Mouse (Mus musculus): ENCODE data around the gene Stk40. TPM values are rescaled to one million over a fixed set of nuclear protein-coding genes. Genes with fewer than 3 reads are reported as not detected.
"Not testable (repeated sequence)": the region's sequence is repeated elsewhere in the genome, so short reads cannot be mapped to it uniquely, and the experiment has no call there.

Gene Stk40
- polyA plus RNA-seq, 1 experiment: 34.3 TPM

- no peak for DNase-seq (ENCODE audit: low read depth)
These were observed 51.4 kb downstream of the Stk40 start for GRCm38 (mm10) chr4:126155183-126155582.

- DNase-seq (ENCODE audit: low read depth): no peak
These were observed 52.1 kb downstream of the Stk40 start for GRCm38 (mm10) chr4:126155869-126156268.

- no peak for DNase-seq (ENCODE audit: low read depth)
These were observed 52.9 kb downstream of the Stk40 start for GRCm38 (mm10) chr4:126156617-126157016.

DNA sequence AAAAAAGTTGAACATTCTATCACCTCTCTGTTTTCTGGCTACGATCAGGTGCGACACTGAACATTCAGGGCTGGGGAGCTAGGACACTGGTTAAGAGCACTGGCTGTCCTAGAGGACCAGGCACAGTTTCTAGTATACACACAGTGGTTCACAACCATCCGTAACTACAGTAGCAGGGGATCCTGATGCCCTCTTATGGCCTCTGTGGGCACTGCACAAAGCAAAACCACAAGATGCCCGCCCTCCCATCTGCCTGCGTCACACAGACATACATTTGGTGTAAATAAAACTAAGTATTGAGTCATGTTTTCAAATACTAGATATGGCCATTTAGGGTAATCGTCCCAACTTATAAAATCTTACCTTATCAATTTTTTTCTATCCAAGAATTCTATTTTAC lies 53.8 kb downstream of the Stk40 start:
- no peak for DNase-seq (ENCODE audit: low read depth)

GRCm38 (mm10) chr4:126159455-126159854 lies 55.7 kb downstream of the Stk40 start:
- no peak for DNase-seq (ENCODE audit: low read depth)

DNA sequence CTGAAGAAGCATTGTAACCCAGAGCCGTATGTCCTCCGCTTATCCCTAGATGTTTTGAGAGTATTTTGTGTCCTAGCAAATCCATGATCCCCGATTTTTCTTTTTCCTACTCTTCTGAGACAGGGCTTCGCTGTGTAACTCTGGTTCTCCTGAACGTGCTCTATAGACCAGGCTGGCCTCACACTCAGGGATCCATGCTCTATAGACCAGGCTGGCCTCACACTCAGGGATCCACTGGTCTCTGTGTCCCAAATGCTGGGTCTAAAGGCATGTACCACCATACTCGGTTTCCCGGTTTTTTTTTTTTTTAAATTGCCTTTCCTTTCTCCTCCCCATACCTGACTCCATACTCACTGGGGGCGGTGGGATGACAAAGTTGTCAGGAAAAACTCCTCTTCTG lies 57.2 kb downstream of the Stk40 start:
- no peak for DNase-seq (ENCODE audit: low read depth)

DNA sequence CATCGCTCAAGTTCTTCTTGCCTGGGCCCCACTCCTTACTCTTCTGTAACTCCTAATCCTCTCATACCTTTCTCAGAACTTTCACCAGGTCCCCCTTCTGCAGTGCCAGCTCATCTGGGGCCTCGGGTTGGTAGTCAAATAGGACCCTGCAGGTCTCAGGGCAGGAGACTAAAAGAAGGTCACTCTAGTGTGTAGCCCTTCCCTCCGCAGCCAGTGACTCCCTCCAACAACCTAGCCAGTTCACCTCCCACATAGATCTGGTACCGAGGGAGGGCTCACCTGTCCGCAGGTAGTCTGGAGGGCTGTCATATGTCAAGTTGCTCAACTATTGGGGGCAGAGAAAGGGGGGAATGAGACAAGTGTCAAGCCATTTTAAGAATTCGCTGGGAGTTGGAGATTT lies 57.7 kb downstream of the Stk40 start:
- no peak for DNase-seq (ENCODE audit: low read depth)

- DNase-seq (ENCODE audit: low read depth): no peak
These were observed 58.2 kb downstream of the Stk40 start for GRCm38 (mm10) chr4:126161986-126162385.

DNA sequence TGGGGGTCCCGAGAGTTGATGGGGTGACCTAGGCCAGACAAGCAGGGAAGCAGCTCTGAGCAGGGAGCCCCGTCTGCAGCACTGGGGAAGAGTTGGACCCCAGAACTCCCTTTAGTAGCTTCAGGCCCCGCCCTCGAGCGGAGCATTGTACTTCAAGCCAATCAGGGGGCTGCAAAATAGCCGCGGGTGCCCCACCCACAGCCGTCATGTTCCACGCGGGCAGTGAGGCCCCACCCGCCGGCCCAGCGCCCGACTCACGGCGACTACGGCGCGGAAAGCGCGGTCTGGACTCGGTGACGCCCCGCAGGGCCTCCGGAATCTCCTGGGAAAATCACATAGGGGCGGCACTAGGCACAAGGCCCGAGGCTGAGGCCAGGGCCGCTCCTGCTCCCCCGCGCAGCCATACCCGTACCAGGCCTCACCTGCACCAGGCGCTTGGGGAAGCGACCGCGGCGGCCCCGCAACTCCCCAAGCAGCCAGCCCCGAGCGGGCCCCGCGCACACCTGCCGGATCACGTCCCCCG lies 58.8 kb downstream of the Stk40 start:
- DNase-seq (ENCODE audit: low read depth): no peak

- no peak for DNase-seq (ENCODE audit: low read depth)
These were observed 59.4 kb downstream of the Stk40 start, which contains the start of gene Sh3d21 for GRCm38 (mm10) chr4:126163067-126163659. Sh3d21 (minus strand) TSS chr4:126163491.

- DNase-seq (ENCODE audit: low read depth): no peak
These were observed 59.9 kb downstream of the Stk40 start for GRCm38 (mm10) chr4:126163685-126164084.

DNA sequence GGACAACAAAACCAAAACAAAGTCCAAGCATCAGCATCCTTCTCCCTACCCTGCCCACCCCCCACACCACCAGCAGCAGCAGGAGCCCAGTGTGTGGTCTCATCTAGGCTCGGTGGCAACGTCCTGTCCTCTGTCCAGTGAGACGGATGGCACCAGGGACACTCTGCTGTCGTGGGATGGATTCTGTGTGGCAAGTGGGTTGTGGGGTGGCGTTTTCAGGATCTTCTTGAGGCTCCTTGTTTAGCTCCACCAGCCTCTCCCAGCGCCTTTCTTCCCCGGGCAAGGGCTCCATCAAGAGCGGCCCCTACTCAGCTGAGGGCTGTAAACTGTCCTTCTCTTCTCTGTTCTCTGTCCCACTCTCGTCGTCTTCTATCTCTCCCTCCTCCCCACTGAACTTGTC lies 61.3 kb downstream of the Stk40 start:
- DNase-seq (ENCODE audit: low read depth): not testable (repeated sequence)

- no peak for DNase-seq (ENCODE audit: low read depth)
These were observed 62.3 kb downstream of the Stk40 start for GRCm38 (mm10) chr4:126166084-126166483.

DNA sequence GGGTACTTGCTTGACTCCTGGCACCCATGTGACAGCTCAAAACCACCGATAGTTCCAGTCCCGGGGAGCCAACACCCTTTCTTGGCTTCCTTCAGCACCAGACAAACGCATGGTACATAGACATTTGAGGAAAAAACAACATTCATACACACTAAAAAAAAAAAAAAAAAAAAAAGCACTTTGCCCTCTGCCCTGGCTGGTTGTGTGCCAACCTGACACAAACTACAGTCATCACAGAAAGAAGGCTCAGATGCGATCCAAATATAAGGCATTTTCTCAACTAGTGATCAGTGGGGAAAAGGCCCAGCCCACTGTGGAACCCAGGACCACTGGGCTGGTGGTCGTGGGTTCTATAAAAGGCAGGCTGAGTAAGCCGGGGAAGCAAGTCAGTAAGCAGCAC lies 65.1 kb downstream of the Stk40 start:
- no peak for DNase-seq (ENCODE audit: low read depth)

- not testable (repeated sequence) for DNase-seq (ENCODE audit: low read depth)
These were observed 67.0 kb downstream of the Stk40 start for GRCm38 (mm10) chr4:126170737-126171136.

GRCm38 (mm10) chr4:126173800-126174199 lies 70.0 kb downstream of the Stk40 start:
- DNase-seq (ENCODE audit: low read depth): no peak

- DNase-seq (ENCODE audit: low read depth): not testable (repeated sequence)
These were observed 72.2 kb downstream of the Stk40 start for GRCm38 (mm10) chr4:126175980-126176379.

DNA sequence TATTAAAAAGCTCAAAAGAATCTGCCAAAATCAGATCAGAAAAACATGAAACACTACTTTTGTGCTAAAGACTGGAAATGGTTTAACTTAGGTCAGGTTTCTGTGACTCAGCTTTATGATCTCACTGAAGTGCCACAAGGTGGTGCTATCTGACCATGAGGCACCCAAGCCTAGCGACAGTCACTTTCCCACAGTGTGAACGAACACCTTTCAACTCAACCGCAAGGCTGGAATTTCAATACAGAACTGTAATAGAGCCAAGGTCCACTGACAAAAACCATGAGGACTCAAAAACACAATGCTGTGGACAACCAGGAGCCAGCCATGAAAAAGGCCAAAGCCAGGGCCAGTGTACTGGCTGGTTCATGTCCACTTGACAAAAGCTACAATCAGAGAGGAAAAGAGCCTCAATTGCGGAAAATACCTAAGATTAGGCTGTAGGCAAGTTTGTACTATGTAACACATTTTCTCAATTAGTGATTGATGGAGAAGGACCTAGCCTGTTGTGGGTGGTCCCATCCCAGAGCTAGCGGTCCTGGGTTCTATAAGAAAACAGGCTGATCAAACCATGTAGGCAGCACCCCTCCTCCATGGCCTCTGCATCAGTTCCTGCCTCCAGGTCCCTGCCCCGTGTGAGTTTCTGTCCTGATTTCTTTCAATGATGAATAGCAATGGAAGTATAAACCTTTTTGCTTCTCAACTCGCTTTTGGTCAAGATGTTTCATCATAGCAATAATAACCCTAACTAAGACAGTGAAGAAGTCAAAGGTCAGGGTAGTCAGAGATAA lies 77.6 kb downstream of the Stk40 start:
- no peak for DNase-seq (ENCODE audit: low read depth)

GRCm38 (mm10) chr4:126183034-126183433 lies 79.3 kb downstream of the Stk40 start:
- no peak for DNase-seq (ENCODE audit: low read depth)

DNA sequence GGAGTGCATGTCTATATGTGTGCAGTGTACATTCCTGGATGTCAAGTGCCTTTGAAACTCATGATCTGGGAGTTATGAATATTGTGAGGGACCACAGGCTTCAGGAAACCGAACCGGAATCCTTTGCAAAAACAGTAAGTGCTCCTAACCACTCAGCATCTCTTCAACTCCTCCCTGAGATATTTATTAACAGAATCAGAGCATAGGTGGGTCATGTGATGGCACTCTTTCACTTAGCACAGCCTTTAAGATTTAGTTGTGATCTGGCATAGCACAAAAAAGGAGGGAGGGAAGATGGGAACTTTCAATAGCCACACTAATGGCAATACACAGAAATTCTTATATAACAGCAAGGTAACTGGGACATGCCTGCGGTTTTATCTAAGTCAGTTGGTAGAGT lies 83.3 kb downstream of the Stk40 start:
- no peak for DNase-seq (ENCODE audit: low read depth)
